Mouse (Mus musculus): ENCODE results near the gene Ppia. TPM values are rescaled to one million over a fixed set of nuclear protein-coding genes. Genes with fewer than 3 reads are reported as not detected.
"Not testable (repeated sequence)": the region's sequence is repeated elsewhere in the genome, so short reads cannot be mapped to it uniquely, and the experiment has no call there.

Ppia gene
- polyA plus RNA-seq, 1 experiment from 2014 or later: 6,203 TPM

GRCm38 (mm10) chr11:6417069-6417468 is 1.8 kb downstream of the Ppia start:
- H3K4me2 ChIP-seq (ENCODE audit: low read depth, low read length): peak overlapping the region; percentile 73
- H3K4me3 ChIP-seq (ENCODE audit: low read depth, low read length): peak overlapping the region; percentile 78
- H3K27me3 ChIP-seq (ENCODE audit: control insufficient read depth, insufficient read depth, low read length): no peaks in the 10 kb centered on the region
- WGBS: 42% methylated on average over 2 of the region's 2 CpGs
- no peaks in the 10 kb centered on the region for H3K4me1 ChIP-seq (ENCODE audit: control insufficient read depth, insufficient read depth, low read length)
- H3K9ac ChIP-seq (replicated peaks; ENCODE audit: low read length): peak overlapping the region; percentile 83
- ATAC-seq (replicated peaks; ENCODE audit: insufficient number of reproducible peaks, low FRiP score, low TSS enrichment, low read depth): no peak
- no peak overlapping the region for H3K27ac ChIP-seq (replicated peaks; ENCODE audit: low read depth, low read length)
- peaks cover 17% of the 10 kb centered on the region for H3K36me3 ChIP-seq (replicated peaks; ENCODE audit: control insufficient read depth, insufficient read depth, low read depth, low read length)
- no peak for DNase-seq (ENCODE audit: low spot score)
- no peaks in the 10 kb centered on the region for H3K9me3 ChIP-seq (replicated peaks; ENCODE audit: control insufficient read depth, low read length)

- DNase-seq (ENCODE audit: low spot score) (no peak), ATAC-seq (replicated peaks; ENCODE audit: insufficient number of reproducible peaks, low FRiP score, low TSS enrichment, low read depth) (no peak)
- Histone ChIP-seq H3K9ac (replicated peaks; ENCODE audit: low read length) (peak overlapping the region; percentile 83; the same call in 1 of the 2 replicates), H3K4me2 (ENCODE audit: low read depth, low read length) (peak overlapping the region; percentile 73), H3K27me3 (ENCODE audit: control insufficient read depth, insufficient read depth, low read length) (no peaks in the 10 kb centered on the region), H3K4me1 (ENCODE audit: control insufficient read depth, insufficient read depth, low read length) (no peaks in the 10 kb centered on the region), H3K9me3 (replicated peaks; ENCODE audit: control insufficient read depth, low read length) (no peaks in the 10 kb centered on the region), H3K36me3 (replicated peaks; ENCODE audit: control insufficient read depth, insufficient read depth, low read depth, low read length) (peaks cover 17% of the 10 kb centered on the region), H3K27ac (replicated peaks; ENCODE audit: low read depth, low read length) (no peak overlapping the region), H3K4me3 (ENCODE audit: low read depth, low read length) (peak overlapping the region; percentile 78)
Measured at GRCm38 (mm10) chr11:6417490-6417889, 2.2 kb downstream of the Ppia start.

- no peak for DNase-seq (ENCODE audit: low spot score)
- Histone ChIP-seq H3K9me3 (replicated peaks; ENCODE audit: control insufficient read depth, low read length) (no peaks in the 10 kb centered on the region), H3K4me1 (ENCODE audit: control insufficient read depth, insufficient read depth, low read length) (no peaks in the 10 kb centered on the region), H3K36me3 (replicated peaks; ENCODE audit: control insufficient read depth, insufficient read depth, low read depth, low read length) (peaks cover 17% of the 10 kb centered on the region), H3K4me2 (ENCODE audit: low read depth, low read length) (no peak overlapping the region; the same call in 1 of the 2 replicates), H3K9ac (replicated peaks; ENCODE audit: low read length) (0 out of 2 replicates have a peak overlapping the region, but pooled peaks have one; percentile 22), H3K4me3 (ENCODE audit: low read depth, low read length) (no peak overlapping the region), H3K27me3 (ENCODE audit: control insufficient read depth, insufficient read depth, low read length) (no peaks in the 10 kb centered on the region), H3K27ac (replicated peaks; ENCODE audit: low read depth, low read length) (no peak overlapping the region)
- no peak for ATAC-seq (replicated peaks; ENCODE audit: insufficient number of reproducible peaks, low FRiP score, low TSS enrichment, low read depth)
- 88% methylated on average over 5 of the region's 5 CpGs for WGBS
Measured at GRCm38 (mm10) chr11:6418751-6419150, 3.5 kb downstream of the Ppia start.

GRCm38 (mm10) chr11:6419156-6419555 is 3.9 kb downstream of the Ppia start:
- peaks cover 17% of the 10 kb centered on the region for H3K36me3 ChIP-seq (replicated peaks; ENCODE audit: control insufficient read depth, insufficient read depth, low read depth, low read length)
- WGBS: 73% methylated on average over 4 of the region's 4 CpGs
- H3K9me3 ChIP-seq (replicated peaks; ENCODE audit: control insufficient read depth, low read length); ATAC-seq (replicated peaks; ENCODE audit: insufficient number of reproducible peaks, low FRiP score, low TSS enrichment, low read depth); H3K4me3 ChIP-seq (ENCODE audit: low read depth, low read length); H3K4me2 ChIP-seq (ENCODE audit: low read depth, low read length); H3K9ac ChIP-seq (replicated peaks; ENCODE audit: low read length); H3K27me3 ChIP-seq (ENCODE audit: control insufficient read depth, insufficient read depth, low read length); H3K4me1 ChIP-seq (ENCODE audit: control insufficient read depth, insufficient read depth, low read length); H3K27ac ChIP-seq (replicated peaks; ENCODE audit: low read depth, low read length); DNase-seq (ENCODE audit: low spot score): not testable (repeated sequence)

GRCm38 (mm10) chr11:6420283-6420703 is 5.0 kb downstream of the Ppia start:
- DNase-seq (ENCODE audit: low spot score) (no peak), ATAC-seq (replicated peaks; ENCODE audit: insufficient number of reproducible peaks, low FRiP score, low TSS enrichment, low read depth) (no peak)
- Histone ChIP-seq H3K9me3 (replicated peaks; ENCODE audit: control insufficient read depth, low read length) (no peaks in the 10 kb centered on the region), H3K4me2 (ENCODE audit: low read depth, low read length) (no peak overlapping the region), H3K4me1 (ENCODE audit: control insufficient read depth, insufficient read depth, low read length) (no peaks in the 10 kb centered on the region), H3K36me3 (replicated peaks; ENCODE audit: control insufficient read depth, insufficient read depth, low read depth, low read length) (peaks cover 20% of the 10 kb centered on the region), H3K27ac (replicated peaks; ENCODE audit: low read depth, low read length) (no peak overlapping the region), H3K27me3 (ENCODE audit: control insufficient read depth, insufficient read depth, low read length) (no peaks in the 10 kb centered on the region), H3K9ac (replicated peaks; ENCODE audit: low read length) (no peak overlapping the region), H3K4me3 (ENCODE audit: low read depth, low read length) (no peak overlapping the region)
- WGBS: 35% methylated on average over 1 of the region's 1 CpGs

GRCm38 (mm10) chr11:6420722-6421350 is 5.6 kb downstream of the Ppia start:
- peak; percentile 11 for DNase-seq (ENCODE audit: low spot score)
- no peak for ATAC-seq (replicated peaks; ENCODE audit: insufficient number of reproducible peaks, low FRiP score, low TSS enrichment, low read depth)
- H3K4me2 ChIP-seq (ENCODE audit: low read depth, low read length): no peak overlapping the region
- WGBS: 79% methylated on average over 2 of the region's 2 CpGs
- peaks cover 21% of the 10 kb centered on the region for H3K36me3 ChIP-seq (replicated peaks; ENCODE audit: control insufficient read depth, insufficient read depth, low read depth, low read length)
- no peak overlapping the region for H3K4me3 ChIP-seq (ENCODE audit: low read depth, low read length)
- H3K27ac ChIP-seq (replicated peaks; ENCODE audit: low read depth, low read length): no peak overlapping the region; the same call in 1 of the 2 replicates
- no peak overlapping the region for H3K9ac ChIP-seq (replicated peaks; ENCODE audit: low read length)
- no peaks in the 10 kb centered on the region for H3K4me1 ChIP-seq (ENCODE audit: control insufficient read depth, insufficient read depth, low read length)
- no peaks in the 10 kb centered on the region for H3K27me3 ChIP-seq (ENCODE audit: control insufficient read depth, insufficient read depth, low read length)
- no peaks in the 10 kb centered on the region for H3K9me3 ChIP-seq (replicated peaks; ENCODE audit: control insufficient read depth, low read length)

- Histone ChIP-seq H3K27ac (replicated peaks; ENCODE audit: low read depth, low read length) (no peak overlapping the region), H3K4me2 (ENCODE audit: low read depth, low read length) (no peak overlapping the region), H3K9me3 (replicated peaks; ENCODE audit: control insufficient read depth, low read length) (no peaks in the 10 kb centered on the region), H3K4me3 (ENCODE audit: low read depth, low read length) (no peak overlapping the region), H3K4me1 (ENCODE audit: control insufficient read depth, insufficient read depth, low read length) (no peaks in the 10 kb centered on the region), H3K36me3 (replicated peaks; ENCODE audit: control insufficient read depth, insufficient read depth, low read depth, low read length) (peaks cover 12% of the 10 kb centered on the region), H3K27me3 (ENCODE audit: control insufficient read depth, insufficient read depth, low read length) (no peaks in the 10 kb centered on the region), H3K9ac (replicated peaks; ENCODE audit: low read length) (no peak overlapping the region)
- 91% methylated on average over 7 of the region's 7 CpGs for WGBS
- ATAC-seq (replicated peaks; ENCODE audit: insufficient number of reproducible peaks, low FRiP score, low TSS enrichment, low read depth) (no peak), DNase-seq (ENCODE audit: low spot score) (no peak)
Measured at GRCm38 (mm10) chr11:6430186-6430585, 14.9 kb downstream of the Ppia start.

GRCm38 (mm10) chr11:6436442-6436841 is 21.2 kb downstream of the Ppia start:
- WGBS: 68% methylated on average over 8 of the region's 8 CpGs
- H3K9me3 ChIP-seq (replicated peaks; ENCODE audit: control insufficient read depth, low read length): no peaks in the 10 kb centered on the region
- H3K4me1 ChIP-seq (ENCODE audit: control insufficient read depth, insufficient read depth, low read length): no peaks in the 10 kb centered on the region
- DNase-seq (ENCODE audit: low spot score) (peak; percentile 34), ATAC-seq (replicated peaks; ENCODE audit: insufficient number of reproducible peaks, low FRiP score, low TSS enrichment, low read depth) (no peak)
- H3K36me3 ChIP-seq (replicated peaks; ENCODE audit: control insufficient read depth, insufficient read depth, low read depth, low read length): peaks cover 10% of the 10 kb centered on the region
- H3K27ac ChIP-seq (replicated peaks; ENCODE audit: low read depth, low read length): no peak overlapping the region
- no peak overlapping the region for H3K4me2 ChIP-seq (ENCODE audit: low read depth, low read length)
- no peaks in the 10 kb centered on the region for H3K27me3 ChIP-seq (ENCODE audit: control insufficient read depth, insufficient read depth, low read length)
- no peak overlapping the region for H3K9ac ChIP-seq (replicated peaks; ENCODE audit: low read length)
- no peak overlapping the region for H3K4me3 ChIP-seq (ENCODE audit: low read depth, low read length)

Measured in embryonic facial prominence, embryonic 11.5 days (tissue).